Mouse (Mus musculus): ENCODE data around the gene Rnft2.

- TF ChIP-seq USF1 (IDR thresholded peaks at IDR 0.05; ENCODE audit: low read depth) (no peak), POLR2A (IDR thresholded peaks at IDR 0.05; ENCODE audit: insufficient read length, low read depth) (no peak), TCF3 (IDR thresholded peaks at IDR 0.05; ENCODE audit: insufficient read length, low read depth) (no peak), MAX (IDR thresholded peaks at IDR 0.05; ENCODE audit: low read depth) (no peak), CEBPB (IDR thresholded peaks at IDR 0.05; ENCODE audit: insufficient read depth, poor library complexity, severe bottlenecking) (no peak), MYOG (IDR thresholded peaks at IDR 0.05; ENCODE audit: control insufficient read depth in 1 of 3, insufficient read depth in 1 of 3, insufficient read length in 2 of 3, low read depth in 2 of 3) (no peak), TCF12 (IDR thresholded peaks at IDR 0.05; ENCODE audit: insufficient read depth, poor library complexity, severe bottlenecking) (no peak), MYOD1 (IDR thresholded peaks at IDR 0.05; ENCODE audit: control insufficient read depth in 1 of 3, insufficient read length in 2 of 3, low read depth in 2 of 3) (no peak), E2F4 (IDR thresholded peaks at IDR 0.05; ENCODE audit: insufficient read depth) (no peak)
Observed at GRCm38 (mm10) chr5:118170888-118171529, 73.9 kb downstream of the Rnft2 start.
